Comparison of ENCODE assay signal across 16 mouse cellular contexts in the genomic region with DNA sequence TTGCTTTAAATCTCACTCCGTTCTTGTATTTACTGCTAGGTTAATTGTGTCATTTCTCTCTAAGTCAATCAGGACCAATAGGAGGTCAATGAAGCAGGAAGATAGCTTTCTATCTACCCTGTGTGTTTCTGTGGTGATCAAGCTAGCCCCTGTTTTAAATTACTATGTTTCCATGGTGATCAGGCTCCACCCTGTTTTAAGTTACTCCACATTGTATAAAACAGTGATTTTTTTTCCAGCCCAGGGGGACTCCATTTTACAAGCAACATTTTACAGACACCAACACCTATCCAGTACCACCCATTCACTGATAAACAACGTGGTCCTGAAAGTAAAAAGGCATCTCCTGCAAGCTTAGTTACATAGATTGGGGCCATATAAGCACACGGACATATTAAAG.
"Had no signal": no experiment of that assay in that cellular context is flagged by ENCODE, and none has a peak within 500 bp of the region (broad histone marks: within the 10 kb centered on the region; RNA-seq: fewer than 3 reads in every experiment).

No protein-coding gene starts in this region.

- H3K36me3 ChIP-seq: lung, embryonic 15.5 days; midbrain, embryonic 15.5 days; neural tube, embryonic 12.5 days; stomach, embryonic 15.5 days had no signal

- H3K9me3 ChIP-seq: liver, embryonic 13.5 days; lung, embryonic 15.5 days; megakaryocyte, embryonic 14.5 days; midbrain, embryonic 15.5 days; neural tube, embryonic 12.5 days; stomach, embryonic 15.5 days had no signal

- H3K4me2 ChIP-seq: liver, embryonic 13.5 days; lung, embryonic 15.5 days; midbrain, embryonic 11.5 days; midbrain, embryonic 15.5 days; neural tube, embryonic 12.5 days; stomach, embryonic 15.5 days had no signal

- H3K27me3 ChIP-seq: liver, embryonic 13.5 days; lung, embryonic 15.5 days; megakaryocyte, embryonic 14.5 days; midbrain, embryonic 15.5 days; neural tube, embryonic 12.5 days; stomach, embryonic 15.5 days had no signal

- H3K9ac ChIP-seq: liver, embryonic 13.5 days; liver, postnatal 0 days; lung, embryonic 15.5 days; midbrain, embryonic 15.5 days; neural tube, embryonic 12.5 days; stomach, embryonic 15.5 days had no signal

- H3K4me3 ChIP-seq: left cerebral cortex, adult 2 months; liver, embryonic 13.5 days; lung, embryonic 15.5 days; megakaryocyte, embryonic 14.5 days; midbrain, embryonic 15.5 days; neural tube, embryonic 12.5 days; stomach, embryonic 15.5 days had no signal

- DNase-seq: kidney, postnatal 14 days; liver; liver, embryonic 13.5 days; liver, postnatal 0 days; lung, postnatal 14 days; right cerebral cortex, postnatal 14 days; thymus, adult 2 months; thymus, postnatal 25 days had no signal

- H3K4me1 ChIP-seq: liver, embryonic 13.5 days; megakaryocyte, embryonic 14.5 days; midbrain, embryonic 15.5 days; neural tube, embryonic 12.5 days; stomach, embryonic 15.5 days had no signal

- ATAC-seq: liver, postnatal 0 days; midbrain, embryonic 15.5 days had no signal

- H3K27ac ChIP-seq: left cerebral cortex, adult 2 months; liver, embryonic 13.5 days; lung, embryonic 15.5 days; macrophage; midbrain, embryonic 15.5 days; neural tube, embryonic 12.5 days; stomach, embryonic 15.5 days had no signal
